Mouse (Mus musculus) right cerebral cortex, postnatal 36 days (tissue): ENCODE measurements around the gene Prkd2.
A peak's percentile ranks its signal among the peaks of the same experiment; 100 is the strongest.

Source experiments
- DNase-seq, 2 experiments: peaks; one replicate each; pipeline ENCODE4 v3.0.0; 2022; ENCODE audit warnings: low spot score in 2 of 2, mixed read lengths in 1 of 2

The Prkd2 gene

DNA sequence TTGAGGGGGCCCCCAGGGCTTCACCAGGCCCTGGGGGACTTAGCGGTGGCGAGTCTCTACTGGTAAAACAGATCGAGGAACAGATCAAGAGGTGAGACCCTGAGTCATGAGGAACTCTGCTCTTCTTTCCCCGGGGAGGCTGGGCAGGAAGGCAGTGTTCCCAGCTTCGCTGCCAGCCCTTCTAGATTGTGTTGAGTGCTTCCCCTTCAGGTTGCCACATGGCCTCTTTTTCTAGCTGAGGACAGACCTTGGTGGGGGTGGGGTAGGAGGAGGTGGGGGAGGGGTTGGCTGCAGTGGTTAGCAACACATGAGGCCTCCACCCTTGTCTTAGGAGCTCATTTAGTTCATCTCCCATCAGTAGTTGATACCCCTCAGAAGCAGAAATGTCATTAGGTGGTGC lies 16.1 kb upstream of the Prkd2 start:
- no peak for DNase-seq

DNA sequence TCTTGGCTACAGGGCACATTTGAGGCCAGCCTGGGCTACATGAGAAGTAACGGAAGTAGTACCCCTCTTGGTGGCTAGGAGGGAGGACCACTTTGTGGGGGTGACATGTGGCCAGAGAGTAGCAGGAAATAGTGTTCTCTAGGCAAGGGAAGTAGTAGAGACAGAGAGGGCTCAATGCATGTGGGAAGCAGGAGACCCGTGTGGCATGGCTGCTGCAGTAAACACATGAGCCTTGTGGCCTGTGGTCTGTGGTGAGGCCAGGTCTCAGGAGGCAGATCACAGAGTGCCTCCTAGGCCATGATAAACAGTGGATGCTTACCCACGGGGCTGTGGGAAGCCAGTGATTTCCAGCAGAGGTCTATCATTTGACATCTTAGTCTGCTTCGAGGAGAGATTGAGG lies 15.4 kb upstream of the Prkd2 start:
- DNase-seq, result no peak

DNA sequence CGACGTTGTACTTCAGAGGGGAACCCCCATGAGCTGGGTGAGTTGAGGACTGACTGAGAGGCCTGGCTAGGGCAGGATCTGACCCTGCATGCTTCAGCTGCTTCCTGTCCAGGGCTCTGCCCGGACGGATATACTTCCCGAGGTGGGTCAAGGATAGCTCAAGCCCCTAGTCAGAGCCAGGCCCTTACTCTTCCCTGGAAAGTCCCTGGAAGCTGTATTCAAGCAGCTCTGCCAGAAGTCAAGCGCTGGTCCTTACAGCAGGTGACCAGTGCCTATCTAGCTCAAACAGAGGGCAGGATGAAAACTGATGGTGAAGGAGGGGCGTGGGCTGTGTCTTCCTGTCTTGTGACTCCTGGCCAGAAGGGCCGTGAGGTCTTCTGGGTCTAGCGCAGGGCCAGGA lies 12.3 kb upstream of the Prkd2 start:
- DNase-seq, result no peak

DNA sequence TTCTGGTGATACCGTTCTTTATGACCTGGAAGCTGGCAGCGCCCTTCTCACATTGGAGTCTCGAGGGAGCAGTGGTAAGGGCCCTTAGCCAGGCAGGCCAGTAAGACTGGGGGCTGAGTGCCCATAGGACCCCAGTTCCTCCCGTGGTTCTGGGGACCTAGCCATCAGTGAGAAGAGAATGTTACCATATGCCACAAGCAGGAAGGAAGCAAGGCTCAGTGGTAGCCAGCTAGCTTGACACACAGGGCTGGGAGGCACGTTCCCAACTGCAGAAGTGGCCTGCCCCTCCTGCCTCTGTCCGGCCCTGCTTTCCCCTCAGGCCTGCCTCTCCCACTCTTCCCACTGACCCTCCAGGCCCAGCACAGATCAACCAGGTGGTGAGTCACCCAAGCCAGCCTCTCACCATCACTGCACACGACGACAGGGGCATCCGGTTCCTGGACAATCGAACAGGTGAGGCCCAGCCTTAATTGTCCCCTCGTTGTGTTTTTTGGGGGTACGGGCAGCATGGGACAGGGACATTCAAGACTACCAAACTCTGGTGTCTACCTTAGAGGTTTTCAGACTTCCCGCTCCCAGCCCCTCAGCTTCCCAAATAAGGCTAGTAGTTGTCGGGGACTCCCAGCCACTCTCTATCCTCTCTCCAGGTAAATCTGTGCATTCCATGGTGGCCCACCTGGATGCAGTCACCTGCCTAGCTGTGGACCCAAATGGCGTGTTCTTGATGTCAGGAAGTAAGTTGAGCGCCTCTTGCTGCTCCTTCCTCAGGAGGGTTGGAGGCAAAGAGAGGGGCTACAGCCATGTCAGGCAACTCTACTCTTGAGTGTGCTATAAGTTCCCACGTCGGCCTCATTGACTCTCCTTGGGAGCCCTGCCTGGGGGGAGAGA lies 4.5 kb upstream of the Prkd2 start:
- DNase-seq, result no peak

DNA sequence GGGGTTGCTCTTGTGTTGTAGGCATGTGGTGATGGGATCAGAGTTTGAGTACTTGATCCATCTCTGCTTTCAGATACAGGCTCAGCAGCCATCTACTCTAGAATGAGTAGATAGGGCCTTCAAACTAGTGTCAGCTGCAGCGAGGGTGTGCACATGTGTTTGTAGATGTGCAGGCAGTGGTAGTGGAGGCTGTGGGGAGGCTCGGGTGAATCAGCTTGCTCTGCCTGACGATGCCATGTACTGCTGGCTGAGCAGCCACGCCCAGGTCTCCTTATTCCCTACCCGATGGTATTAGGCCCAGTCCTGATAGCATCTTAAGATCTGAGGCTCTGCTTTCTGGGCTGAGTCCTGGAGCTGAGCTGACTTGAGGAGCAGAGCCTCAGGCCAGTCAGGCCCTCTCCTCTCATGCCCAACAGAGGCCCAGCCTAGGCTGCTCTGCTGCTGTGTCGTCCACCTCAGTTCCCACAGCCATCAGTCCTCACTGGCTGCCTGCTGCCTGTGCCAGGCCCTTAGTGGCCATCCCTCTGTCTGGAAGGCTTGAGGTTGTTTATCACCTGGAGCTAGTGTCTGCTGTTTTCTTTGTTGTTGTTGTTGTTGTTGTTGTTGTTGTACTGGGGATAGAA lies 3.8 kb upstream of the Prkd2 start:
- DNase-seq, result no peak

DNA sequence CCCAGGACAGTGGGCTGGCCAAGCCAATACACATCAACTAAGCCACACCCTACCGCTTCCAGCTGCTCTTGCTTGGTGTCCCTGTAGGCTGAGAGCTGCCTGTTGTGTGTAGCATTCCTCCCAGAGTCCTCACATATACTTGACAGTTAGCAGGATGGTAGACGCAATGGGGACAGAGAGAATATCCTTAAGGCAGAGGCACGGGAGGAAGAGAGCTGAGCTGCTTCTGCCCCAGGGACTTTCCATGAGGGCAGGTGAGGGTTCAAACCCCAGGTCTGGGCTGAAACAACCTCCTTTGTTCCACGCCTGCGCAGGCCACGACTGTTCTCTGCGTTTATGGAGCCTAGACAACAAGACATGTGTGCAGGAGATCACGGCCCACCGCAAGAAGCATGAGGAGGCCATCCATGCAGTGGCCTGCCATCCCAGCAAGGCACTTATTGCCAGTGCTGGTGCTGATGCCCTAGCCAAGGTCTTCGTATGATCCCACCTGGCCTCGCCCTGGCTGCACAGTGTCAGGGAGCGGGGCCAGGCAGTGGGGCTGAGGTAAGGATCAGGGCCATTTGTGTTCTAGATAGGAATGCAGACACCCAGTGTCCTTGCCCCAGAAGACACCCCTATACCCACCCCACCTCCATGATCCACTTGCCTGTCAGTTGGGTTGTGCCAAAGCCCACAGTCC lies 3.1 kb upstream of the Prkd2 start:
- no peak for DNase-seq

DNA sequence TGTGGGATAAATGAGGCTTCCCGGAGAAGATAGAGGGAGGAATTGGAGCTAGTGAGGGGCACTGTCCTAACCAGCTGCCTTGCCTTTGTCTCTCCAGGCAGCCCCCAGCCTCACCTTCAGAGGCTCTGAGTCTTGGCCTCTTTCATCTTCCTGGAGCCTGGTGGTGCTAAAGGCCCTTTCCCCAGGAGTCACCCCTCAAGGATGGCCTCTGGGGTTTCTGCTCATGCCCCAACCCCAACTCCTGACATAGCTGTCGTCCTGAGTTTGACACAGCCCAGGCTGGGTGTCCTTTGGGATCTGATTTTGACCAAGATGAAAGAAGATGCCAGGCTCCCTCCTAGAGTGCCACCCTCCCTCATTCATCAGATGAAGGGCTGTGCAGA lies 2.6 kb upstream of the Prkd2 start:
- no peak for DNase-seq

DNA sequence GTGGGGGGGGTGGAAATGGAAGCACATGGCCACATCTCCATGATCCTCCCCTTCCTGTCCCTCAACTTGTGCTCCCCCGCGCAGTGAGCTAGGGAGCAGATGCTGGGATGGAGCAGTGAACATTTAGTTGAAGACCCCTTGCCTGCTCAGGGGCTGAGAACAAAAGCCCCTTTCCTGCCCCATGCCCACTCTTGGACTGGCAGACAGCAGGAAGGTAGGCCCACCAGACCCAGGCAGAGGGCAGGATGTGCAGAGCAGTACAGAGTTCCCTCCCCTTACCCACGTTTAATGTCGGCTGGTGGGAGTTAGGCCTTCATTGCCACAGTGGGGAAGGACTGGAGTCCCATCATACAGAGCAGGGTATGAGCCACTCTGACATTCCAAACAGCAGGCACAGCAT lies 1.6 kb upstream of the Prkd2 start:
- DNase-seq, result no peak

DNA sequence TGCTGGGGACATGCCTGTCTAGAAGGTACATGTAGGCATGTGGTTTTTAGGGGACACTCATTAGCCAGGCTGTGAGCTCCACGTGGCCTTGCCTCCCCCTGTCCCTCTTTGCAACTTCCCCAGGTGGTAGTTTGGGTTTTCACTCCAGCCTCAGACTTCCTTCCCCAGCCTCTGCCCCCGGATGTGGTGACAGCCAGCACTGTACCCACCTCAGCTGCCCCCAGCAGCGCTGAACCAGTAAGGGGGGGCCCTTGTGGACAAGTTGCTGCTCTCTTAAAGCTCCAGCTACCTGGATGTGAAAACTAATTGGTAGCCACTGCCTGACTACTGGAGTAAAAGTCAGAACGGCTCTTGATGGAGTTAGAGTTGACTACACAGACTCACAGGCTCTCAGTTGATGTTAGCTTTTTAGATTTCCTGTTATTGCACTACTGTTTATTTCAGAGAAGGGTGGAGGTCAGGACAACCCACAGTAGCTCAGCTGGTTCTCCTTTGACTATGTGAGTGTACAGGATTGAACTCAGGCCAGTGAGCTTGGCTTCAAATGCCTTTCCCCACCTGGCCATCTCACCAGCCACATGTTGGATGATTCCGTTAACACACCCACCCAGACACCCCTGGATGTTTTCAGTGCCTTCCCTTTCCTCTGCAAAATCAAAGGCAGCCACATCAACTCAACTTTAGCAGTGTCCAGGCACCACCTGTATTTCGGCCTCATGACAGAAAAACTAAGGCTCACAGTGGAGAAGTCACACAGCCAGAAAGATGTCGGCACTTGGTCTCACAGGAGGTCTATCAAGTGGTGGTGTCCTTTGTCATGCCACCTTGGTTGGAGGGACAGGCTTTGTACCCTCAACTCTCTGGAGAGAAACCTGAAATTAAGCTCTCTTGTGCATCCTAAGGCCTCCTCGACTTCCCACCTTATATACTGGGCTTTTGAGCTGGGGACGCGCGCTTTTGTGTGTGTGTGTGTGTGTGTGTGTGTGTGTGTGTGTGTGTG lies 841 bp upstream of the Prkd2 start:
- DNase-seq, result no peak

DNA sequence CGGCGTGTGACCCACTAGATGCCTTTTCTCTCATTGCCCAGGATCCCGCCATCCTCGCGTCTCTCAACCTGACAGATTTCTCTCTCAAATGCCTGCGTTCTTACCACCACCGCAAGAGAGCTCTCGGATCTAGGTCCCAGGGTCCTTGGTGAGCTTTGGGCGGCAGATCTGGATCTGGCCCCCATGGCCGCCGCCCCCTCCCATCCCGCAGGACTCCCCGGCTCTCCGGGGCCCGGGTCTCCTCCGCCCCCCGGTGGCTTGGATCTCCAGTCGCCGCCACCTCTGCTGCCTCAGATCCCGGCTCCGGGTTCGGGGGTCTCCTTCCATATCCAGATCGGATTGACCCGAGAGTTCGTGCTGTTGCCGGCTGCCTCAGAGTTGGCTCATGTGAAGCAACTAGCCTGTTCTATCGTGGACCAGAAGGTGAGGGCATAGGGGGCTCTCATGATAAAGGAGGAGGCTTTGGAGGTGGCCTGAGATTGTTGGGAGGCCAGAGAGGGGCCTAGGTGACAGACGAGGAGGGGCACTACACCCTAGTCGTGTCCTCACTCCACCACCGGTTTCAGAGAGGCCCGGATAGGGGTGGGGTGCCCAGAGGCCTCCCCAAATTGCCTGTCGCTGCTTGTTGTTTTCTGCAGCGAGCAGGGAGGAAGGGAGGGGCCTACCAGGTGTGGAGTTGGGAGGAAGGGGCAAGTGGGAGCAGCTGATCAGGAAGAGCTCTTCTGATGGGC lies 904 bp downstream of the Prkd2 start:
- DNase-seq, result no peak

DNA sequence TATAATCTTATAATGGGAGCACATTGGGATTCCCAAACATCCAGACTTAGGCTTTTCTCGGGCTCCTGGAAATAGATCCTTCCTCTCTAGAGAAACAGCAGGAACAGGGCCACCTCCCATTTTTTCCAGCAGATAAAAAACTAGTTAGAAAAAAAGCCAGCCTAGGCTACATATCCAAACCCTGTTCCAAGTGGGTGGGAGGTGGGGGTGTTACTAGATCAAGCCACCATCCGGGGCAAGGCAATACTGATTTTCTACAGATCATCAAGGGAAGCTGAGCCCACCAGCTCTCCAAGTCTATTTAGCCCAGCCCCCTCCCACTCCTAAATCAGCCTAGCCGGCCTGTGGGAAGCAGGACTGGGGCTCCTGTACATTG lies 2.0 kb downstream of the Prkd2 start:
- DNase-seq, result no peak

DNA sequence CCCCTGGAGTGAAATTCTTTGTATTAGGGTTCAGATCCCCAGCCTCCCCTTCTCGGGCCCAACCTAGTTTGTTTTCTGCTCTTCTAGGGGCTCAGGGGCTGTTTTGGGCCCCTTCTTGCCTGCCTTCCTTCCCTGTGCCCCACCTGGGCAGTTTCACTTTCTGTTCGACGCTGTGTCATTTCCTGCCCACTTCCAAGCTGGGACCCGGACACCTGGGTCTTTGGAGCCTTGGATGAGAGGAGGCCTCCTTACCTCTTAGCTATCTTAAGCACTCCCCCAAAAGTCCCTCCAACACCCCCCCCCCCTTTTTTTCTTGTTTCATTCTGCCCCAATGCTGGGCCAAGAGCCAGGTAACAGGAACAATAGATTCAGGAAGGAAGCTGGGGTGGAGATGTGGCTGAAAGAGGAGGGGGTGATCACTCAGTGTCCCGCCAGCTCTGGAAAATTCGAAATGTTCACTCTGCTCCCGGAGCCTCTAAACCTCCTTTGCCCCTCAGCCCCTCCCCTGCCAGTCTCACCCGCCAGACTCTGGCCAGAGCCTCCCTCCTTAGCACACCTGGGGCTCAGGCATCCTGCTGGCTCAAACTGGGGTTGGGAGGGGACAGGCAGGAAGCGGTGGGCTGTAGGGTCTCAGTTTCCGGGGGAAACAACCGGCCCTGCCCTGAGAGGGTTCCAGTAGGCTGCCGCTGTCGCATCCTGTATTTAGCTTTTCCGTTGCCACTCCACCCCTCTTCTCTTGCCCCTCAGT lies 2.5 kb downstream of the Prkd2 start:
- DNase-seq, result no peak

DNA sequence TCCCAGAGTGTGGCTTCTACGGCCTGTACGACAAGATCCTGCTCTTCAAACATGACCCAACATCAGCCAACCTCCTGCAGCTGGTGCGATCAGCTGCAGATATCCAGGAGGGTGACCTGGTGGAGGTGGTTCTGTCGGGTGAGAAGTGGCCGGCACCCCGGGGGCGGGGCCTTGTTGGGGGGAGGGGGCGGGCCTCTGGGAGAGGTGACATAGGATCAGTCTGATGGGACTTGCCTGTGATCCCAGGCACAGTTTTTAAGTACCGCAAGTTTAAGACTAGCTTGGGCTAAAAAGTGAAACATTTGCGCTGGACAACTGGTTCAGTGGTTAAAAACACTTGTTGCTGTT lies 3.1 kb downstream of the Prkd2 start:
- no peak for DNase-seq

DNA sequence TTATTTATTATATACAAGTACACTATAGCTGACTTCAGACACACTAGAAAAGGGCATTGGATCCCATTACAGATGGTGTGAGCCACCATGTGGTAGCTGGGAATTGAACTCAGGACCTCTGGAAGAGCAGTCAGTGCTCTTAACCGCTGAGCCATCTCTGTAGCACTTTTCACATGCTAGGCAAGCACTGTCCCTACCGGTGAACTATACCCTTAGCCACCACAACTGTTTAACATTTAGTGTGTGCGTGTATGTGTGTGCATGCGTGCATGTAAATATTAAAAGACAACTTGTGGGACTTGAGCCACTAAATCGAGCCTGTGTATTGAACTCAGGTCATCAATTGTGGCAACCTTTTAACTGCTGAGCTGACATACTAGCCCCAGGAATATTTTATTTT lies 4.1 kb downstream of the Prkd2 start:
- no peak for DNase-seq

DNA sequence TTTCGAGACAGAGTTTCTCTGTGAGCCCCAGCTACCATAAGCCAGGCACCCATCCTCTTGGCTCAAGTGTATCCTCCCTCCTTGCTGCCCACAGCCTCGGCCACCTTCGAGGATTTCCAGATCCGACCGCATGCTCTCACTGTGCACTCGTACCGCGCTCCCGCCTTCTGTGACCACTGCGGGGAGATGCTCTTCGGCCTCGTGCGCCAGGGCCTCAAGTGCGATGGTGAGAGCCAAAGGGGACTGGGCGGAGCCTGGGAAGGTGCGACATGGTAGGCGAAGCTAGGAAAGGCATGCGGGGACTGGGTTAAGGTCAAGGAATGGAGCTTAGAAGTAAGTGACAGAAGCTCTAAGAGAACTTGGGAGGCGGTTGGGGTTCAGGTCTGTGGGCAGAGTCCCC lies 4.8 kb downstream of the Prkd2 start:
- no peak for DNase-seq

DNA sequence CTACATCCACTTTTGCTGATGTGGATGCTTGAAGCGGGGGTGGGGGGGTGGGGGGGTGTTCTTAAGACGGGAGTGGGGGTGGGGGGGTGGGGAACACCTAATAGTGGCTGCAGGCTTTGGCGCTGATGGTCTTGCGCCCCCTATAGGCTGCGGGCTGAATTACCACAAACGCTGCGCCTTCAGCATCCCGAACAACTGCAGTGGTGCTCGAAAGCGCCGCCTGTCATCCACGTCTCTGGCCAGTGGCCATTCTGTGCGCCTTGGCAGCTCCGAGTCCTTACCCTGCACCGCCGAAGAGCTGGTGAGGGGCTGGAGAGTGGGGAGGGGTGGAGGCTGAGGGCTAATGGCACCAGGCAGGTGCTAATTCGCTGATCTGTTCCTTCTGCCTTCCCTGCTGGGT lies 5.9 kb downstream of the Prkd2 start:
- peak; percentile 66 to 75 for DNase-seq

DNA sequence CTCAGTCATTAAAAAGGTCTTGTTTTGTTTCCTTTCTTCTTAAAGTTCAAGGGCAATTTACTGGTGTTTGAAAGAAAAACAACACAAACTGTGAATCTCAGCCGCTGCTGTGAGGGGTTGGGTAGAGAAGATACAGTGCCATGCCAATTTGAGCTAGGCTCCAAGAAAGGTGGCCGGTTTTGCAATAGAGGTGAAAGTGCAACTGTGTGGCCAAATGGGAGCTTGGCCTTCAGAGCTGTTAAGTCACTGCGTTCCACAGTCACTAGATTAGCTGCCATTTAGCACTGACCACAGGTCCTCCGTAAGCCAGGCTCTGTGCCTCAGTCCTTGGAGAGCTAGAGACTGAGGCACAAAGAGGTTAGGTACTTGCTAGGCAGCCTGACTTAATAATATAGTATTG lies 8.9 kb downstream of the Prkd2 start:
- DNase-seq, result no peak

DNA sequence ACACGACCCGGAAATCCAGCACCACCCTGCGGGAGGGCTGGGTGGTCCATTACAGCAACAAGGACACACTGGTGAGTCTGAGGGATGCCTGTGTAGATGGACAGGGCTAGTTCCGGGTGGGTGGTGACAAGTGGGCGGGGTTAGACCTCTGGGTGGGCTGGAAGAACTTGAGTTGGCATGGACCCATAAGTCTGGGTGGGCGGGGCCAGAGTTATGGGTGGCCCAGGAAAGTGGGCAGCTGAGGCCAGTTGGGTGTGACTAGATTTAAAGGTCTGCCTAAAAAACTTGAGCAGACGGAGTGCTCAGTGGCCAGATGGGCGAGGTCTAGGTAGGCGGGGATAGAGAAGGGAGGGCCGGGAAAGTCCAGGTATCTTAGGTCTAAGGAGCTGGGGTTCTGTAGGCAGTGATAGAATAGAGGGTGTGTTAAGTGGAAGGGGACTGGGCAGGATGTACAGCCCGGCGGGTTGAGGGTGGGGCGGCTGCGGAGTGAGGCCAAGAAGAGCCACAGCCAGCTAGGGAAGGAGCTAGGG lies 10.7 kb downstream of the Prkd2 start:
- DNase-seq, result no peak

DNA sequence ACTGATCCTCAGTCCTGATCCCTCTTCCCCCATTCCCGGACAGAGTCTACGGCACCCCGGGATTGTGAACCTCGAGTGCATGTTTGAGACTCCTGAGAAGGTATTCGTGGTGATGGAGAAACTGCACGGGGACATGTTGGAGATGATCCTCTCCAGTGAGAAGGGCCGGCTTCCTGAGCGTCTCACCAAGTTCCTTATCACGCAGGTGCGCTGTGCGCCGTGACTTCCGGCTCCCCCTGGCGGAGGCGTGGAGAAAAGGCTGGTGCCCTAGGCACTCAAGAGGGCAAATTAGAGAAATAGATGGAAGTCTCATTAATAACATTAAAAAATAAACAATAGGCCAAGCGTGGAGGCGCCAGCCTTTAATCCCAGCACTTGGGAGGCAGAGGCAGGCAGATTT lies 15.6 kb downstream of the Prkd2 start:
- DNase-seq, result no peak
